Mouse (Mus musculus) heart, adult 2 months (tissue): Measurements from ENCODE around the gene Gm20388. TPM values are rescaled to one million over a fixed set of nuclear protein-coding genes. Genes with fewer than 3 reads are reported as not detected.
A peak's percentile ranks its signal among the peaks of the same experiment; 100 is the strongest.

ENCODE experiments used
- DNase-seq, 2 experiments: peaks; one replicate each; pipeline ENCODE4 v3.0.0; 2021
- H3K27ac ChIP-seq: fragments of 200-600 bp; 2 replicates; pipeline ENCODE4 v1.8.1; 2022
- H3K27me3 ChIP-seq: fragments of 200-500 bp; 2 replicates; pipeline ENCODE4 v1.6.1; 2012; ENCODE audit warnings: mild to moderate bottlenecking, low read length, inconsistent platforms, mixed read lengths; ENCODE audit not compliant: control insufficient read depth, insufficient read depth
- H3K36me3 ChIP-seq: fragments of 200-500 bp; 2 replicates; pipeline ENCODE4 v1.6.1; 2012; ENCODE audit warnings: low read length, inconsistent platforms; ENCODE audit not compliant: control insufficient read depth, insufficient read depth
- H3K4me1 ChIP-seq: fragments of 200-500 bp; 2 replicates; pipeline ENCODE4 v1.6.1; 2011; ENCODE audit warnings: low read length; ENCODE audit not compliant: control insufficient read depth, insufficient read depth
- H3K4me3 ChIP-seq: fragments of 200-600 bp; 2 replicates; pipeline ENCODE4 v1.8.1; 2022
- H3K79me2 ChIP-seq: fragments of 200-500 bp; replicated peaks from 2 replicates; pipeline ENCODE4 v1.6.1; 2012; ENCODE audit warnings: mild to moderate bottlenecking, inconsistent platforms, low read length, moderate library complexity, mixed read lengths; ENCODE audit not compliant: control insufficient read depth, insufficient read depth
- H3K9ac ChIP-seq: fragments of 200-500 bp; 2 replicates; pipeline ENCODE4 v1.6.1; 2012; ENCODE audit warnings: low read depth, mild to moderate bottlenecking, control low read depth, inconsistent platforms, low read length, mixed read lengths
- CTCF ChIP-seq: fragments of 200-600 bp; IDR thresholded peaks from 2 replicates; pipeline ENCODE4 v1.8.1; 2022; ENCODE audit warnings: antibody characterized with exemption, mild to moderate bottlenecking, moderate library complexity
- EP300 ChIP-seq: fragments of 200-500 bp; IDR thresholded peaks from 2 replicates; pipeline ENCODE4 v1.6.1; 2011; ENCODE audit warnings: low read depth, low read length, control low read depth; ENCODE audit not compliant: insufficient read depth
- POLR2A ChIP-seq: fragments of 200-500 bp; IDR thresholded peaks from 2 replicates; pipeline ENCODE4 v1.6.1; 2011; ENCODE audit warnings: mild to moderate bottlenecking, low read depth, low read length, control low read depth; ENCODE audit not compliant: insufficient read depth
- WGBS: fragments of 180-500 bp; shearing (Covaris S2); methylation state at CpG from one replicate; pipeline ENCODE4 v1.1.7; 2018; 5-methylcytosine and 5-hydroxymethylcytosine counted together
- intact Hi-C: fragments of 180-260 bp; cut with DNase I; formaldehyde crosslinking; loops from one replicate; pipeline ENCODE4 v1.15.1; 2025
- polyA plus RNA-seq: library from polyadenylated mRNA; depleted of rRNA; stranded (reverse); fragments of >200 nt; gene quantifications from 2 replicates; pipeline ENCODE4 v1.2.3, GENCODE M21; 2012
- total RNA-seq, 2 experiments: library from RNA; stranded (reverse); gene quantifications; 2 replicates each; pipeline ENCODE4 v1.2.3; 2021

Gm20388 gene
- total and polyA plus RNA-seq, 3 experiments, result 1.8 to 32.3 TPM; not detected in 1

DNA sequence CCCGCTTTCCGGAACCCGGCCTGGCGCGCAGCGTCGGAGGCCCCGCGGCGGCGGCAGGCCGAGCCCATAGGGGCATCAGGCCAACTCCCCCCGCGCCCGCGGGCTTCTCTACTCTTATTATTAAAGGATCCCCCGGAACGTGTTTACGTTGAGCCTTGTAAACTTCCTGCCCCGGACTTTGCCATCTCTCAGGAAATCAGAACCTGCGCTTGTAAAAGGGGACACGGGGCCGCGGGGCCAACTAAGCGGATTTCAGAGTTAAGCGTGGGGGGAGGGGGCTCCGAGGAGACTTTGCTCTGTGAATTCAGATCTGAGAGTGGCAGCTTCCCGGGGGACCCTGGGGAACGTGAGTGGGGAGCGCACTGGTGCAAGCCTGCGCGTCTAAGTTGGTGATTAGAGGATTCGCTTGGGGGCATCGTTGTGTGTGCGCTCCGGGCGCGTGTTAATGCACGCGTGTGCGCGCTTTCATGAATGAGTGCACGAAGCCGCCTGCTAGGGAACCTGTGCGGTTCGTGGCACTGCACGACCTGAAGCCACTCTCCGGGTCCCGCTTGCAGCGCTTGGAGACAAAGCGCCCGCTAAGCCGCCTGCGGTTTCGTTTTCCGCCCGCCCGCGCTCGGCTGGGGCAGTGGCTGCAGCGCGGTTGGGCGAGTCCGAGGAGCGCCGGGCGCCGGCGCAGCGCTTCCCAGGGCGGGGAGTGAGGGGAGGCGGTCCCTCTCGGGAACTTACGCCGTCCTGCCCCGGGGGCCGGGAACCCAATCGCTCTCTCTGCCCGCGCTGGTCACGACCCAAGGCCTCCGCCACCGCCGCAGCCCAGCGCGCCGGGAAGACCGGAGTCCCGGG, 1172.7 kb downstream of the Gm20388 start:
- DNase-seq, result peak; percentile 84 to 85
- intact Hi-C loops, result loop anchor here (5.0 kb wide), 1 partner anchor 61 kb away; no protein-coding TSS in a partner anchor
- under 1% methylated on average over 89 of the region's 89 CpGs for WGBS
- H3K4me1 ChIP-seq, result no peaks in the 10 kb centered on the region
- H3K4me3 ChIP-seq, result peak overlapping the region; percentile 77
- TF ChIP-seq POLR2A (no peak), CTCF (no peak), EP300 (no peak)
- peak overlapping the region; percentile 48; the same call in 1 of the 2 replicates for H3K27ac ChIP-seq
- no peaks in the 10 kb centered on the region for H3K36me3 ChIP-seq
- peaks cover 39% of the 10 kb centered on the region for H3K27me3 ChIP-seq
- no peaks in the 10 kb centered on the region for H3K79me2 ChIP-seq
- H3K9ac ChIP-seq, result peak overlapping the region; percentile 77

DNA sequence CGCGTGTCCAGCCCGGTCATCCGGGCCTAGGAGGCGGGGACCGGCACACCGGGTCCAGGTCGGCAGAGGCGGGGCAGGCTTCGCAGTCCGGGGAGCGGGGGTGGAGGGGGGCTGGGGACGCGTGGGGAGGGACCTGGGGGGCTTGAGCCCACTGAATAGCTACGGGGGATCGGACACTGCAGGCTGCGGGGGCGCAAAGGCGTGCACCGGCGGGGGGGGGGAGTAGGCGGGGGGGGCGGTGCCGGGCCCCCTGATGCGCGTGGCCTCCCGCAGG, 1173.2 kb downstream of the Gm20388 start:
- Histone ChIP-seq H3K27me3 (peaks cover 37% of the 10 kb centered on the region), H3K27ac (no peak overlapping the region; the same call in 1 of the 2 replicates), H3K4me1 (no peaks in the 10 kb centered on the region), H3K4me3 (peak overlapping the region; percentile 77), H3K9ac (peak overlapping the region; percentile 77), H3K79me2 (no peaks in the 10 kb centered on the region), H3K36me3 (no peaks in the 10 kb centered on the region)
- TF ChIP-seq EP300 (no peak), CTCF (no peak), POLR2A (no peak)
- no peak for DNase-seq
- intact Hi-C loops, result loop anchor here (5.0 kb wide), 1 partner anchor 62 kb away; no protein-coding TSS in a partner anchor
- whole genome bisulfite sequencing, result under 1% methylated on average over 14 of the region's 27 CpGs

DNA sequence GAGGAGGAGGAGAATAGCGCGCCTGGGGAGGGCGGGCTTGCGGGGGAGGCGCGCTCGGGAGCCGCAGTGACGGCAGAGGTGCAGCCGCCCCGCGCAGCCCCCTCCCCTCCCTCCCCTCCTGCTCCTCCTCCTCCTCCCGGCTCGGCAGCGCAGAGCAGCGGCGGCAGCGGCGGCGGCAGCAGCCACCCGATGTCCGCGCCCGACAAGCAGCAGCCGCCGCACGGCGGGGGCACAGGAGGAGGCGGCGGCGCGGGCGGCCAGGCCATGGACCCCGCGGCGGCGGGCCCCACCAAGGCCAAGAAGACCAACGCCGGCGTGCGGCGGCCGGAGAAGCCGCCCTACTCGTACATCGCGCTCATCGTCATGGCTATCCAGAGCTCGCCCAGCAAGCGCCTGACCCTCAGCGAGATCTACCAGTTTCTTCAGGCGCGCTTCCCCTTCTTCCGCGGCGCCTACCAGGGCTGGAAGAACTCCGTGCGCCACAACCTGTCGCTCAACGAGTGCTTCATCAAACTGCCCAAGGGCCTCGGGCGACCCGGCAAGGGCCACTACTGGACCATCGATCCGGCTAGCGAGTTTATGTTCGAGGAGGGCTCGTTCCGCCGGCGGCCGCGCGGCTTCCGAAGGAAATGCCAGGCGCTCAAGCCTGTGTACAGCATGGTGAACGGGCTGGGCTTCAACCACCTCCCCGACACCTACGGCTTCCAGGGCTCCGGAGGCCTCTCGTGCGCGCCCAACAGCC, 1173.7 kb downstream of the Gm20388 start, which contains the start of gene Foxf1:
Gene Foxf1 (plus strand): TSS at position 177 of the 742 bp plus-strand sequence.
- peak within 1 kb of the TSS; percentile 48; the same call in 1 of the 2 replicates for H3K27ac ChIP-seq
- TF ChIP-seq POLR2A (no peak), EP300 (no peak), CTCF (no peak)
- H3K79me2 ChIP-seq, result no peaks in the 10 kb centered on the region
- peaks cover 41% of the 10 kb centered on the region for H3K27me3 ChIP-seq
- WGBS, result 3% methylated on average over 67 of the region's 83 CpGs
- H3K36me3 ChIP-seq, result no peaks in the 10 kb centered on the region
- DNase-seq, result peak; percentile 52 to 55
- H3K4me1 ChIP-seq, result no peaks in the 10 kb centered on the region
- H3K4me3 ChIP-seq, result peak within 1 kb of the TSS; percentile 77
- peak within 1 kb of the TSS; percentile 77 for H3K9ac ChIP-seq
- intact Hi-C loops, result loop anchor here (5.0 kb wide), 1 partner anchor 62 kb away; no protein-coding TSS in a partner anchor

DNA sequence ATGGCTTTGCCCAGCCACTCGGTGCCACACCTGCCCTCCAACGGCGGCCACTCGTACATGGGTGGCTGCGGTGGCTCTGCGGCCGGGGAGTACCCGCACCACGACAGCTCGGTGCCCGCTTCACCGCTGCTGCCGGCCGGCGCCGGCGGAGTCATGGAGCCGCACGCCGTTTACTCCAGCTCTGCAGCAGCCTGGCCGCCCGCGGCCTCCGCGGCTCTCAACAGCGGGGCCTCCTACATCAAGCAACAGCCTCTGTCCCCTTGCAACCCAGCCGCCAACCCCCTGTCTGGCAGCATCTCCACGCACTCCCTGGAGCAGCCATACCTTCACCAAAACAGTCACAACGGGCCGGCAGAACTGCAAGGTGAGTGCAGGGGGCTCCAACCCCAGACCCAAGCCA, 1174.4 kb downstream of the Gm20388 start:
- H3K9ac ChIP-seq, result no peak overlapping the region
- 34% methylated on average over 30 of the region's 30 CpGs for WGBS
- H3K4me3 ChIP-seq, result no peak overlapping the region
- DNase-seq, result no peak
- H3K79me2 ChIP-seq, result no peaks in the 10 kb centered on the region
- intact Hi-C loops, result no loop called here
- H3K27me3 ChIP-seq, result peaks cover 42% of the 10 kb centered on the region
- TF ChIP-seq EP300 (no peak), CTCF (no peak), POLR2A (no peak)
- H3K4me1 ChIP-seq, result no peaks in the 10 kb centered on the region
- H3K27ac ChIP-seq, result no peak overlapping the region
- no peaks in the 10 kb centered on the region for H3K36me3 ChIP-seq

DNA sequence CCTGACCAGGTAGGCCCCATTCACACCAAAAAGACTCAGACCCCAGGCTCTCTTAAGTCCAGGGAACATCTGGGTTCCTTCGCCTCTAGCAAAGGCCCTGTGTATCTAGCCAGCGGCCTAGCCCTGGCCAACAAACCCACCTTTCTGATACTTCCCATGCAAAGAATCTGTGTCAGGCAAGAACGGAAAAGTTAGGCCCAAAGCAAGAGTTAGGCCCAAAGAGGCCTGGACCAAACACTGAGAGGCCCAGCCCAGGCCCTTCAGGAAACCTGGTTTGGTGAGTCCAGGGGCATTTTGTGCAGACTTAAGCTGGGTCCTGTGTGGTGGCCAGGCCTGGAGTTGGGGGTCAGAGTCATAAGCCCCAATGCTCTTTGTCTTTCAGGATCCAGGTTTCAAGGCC, 1174.9 kb downstream of the Gm20388 start:
- H3K36me3 ChIP-seq, result no peaks in the 10 kb centered on the region
- H3K27ac ChIP-seq, result no peak overlapping the region
- no peaks in the 10 kb centered on the region for H3K4me1 ChIP-seq
- no peak overlapping the region for H3K4me3 ChIP-seq
- 94% methylated on average over 3 of the region's 3 CpGs for WGBS
- no peak for TF ChIP-seq POLR2A
- TF ChIP-seq CTCF, result no peak
- no peak for TF ChIP-seq EP300
- no peak overlapping the region for H3K9ac ChIP-seq
- no peak for DNase-seq
- H3K27me3 ChIP-seq, result peaks cover 37% of the 10 kb centered on the region
- intact Hi-C loops, result no loop called here
- H3K79me2 ChIP-seq, result no peaks in the 10 kb centered on the region
